9 mouse cellular contexts compared by ENCODE assay signal in genomic region chr4:143279661-143280060, GRCm38 (mm10). TPM values are rescaled to one million over a fixed set of nuclear protein-coding genes. Genes with fewer than 3 reads are reported as not detected.
DNase-seq lines count a peak whose midpoint lies in the region; ATAC-seq and TF ChIP-seq lines count a peak whose summit lies in the region.
"Had no signal": no experiment of that assay in that cellular context is flagged by ENCODE, and none has a peak within 500 bp of the region (broad histone marks: within the 10 kb centered on the region; RNA-seq: fewer than 3 reads in every experiment).

No protein-coding gene starts in this region.

- H3K4me2 ChIP-seq in heart, embryonic 16.5 days (ENCODE audit: low read depth, low read length), result no peak overlapping the region
- H3K4me2 ChIP-seq in midbrain, embryonic 15.5 days, result no peak overlapping the region; the same call in 1 of the 2 replicates

- 50% methylated on average over 12 of the region's 12 CpGs for WGBS in embryonic facial prominence, embryonic 10.5 days
- 41% methylated on average over 12 of the region's 12 CpGs for WGBS in heart, embryonic 16.5 days
- WGBS in midbrain, embryonic 15.5 days, result 5% methylated on average over 12 of the region's 12 CpGs

- H3K27ac ChIP-seq in embryonic facial prominence, embryonic 10.5 days (replicated peaks), result peak overlapping the region; percentile 76
- H3K27ac ChIP-seq in heart, embryonic 16.5 days (ENCODE audit: low read length), result peak overlapping the region; percentile 11; the same call in 1 of the 2 replicates
- H3K27ac ChIP-seq in midbrain, embryonic 15.5 days, result peak overlapping the region; percentile 54; the same call in 1 of the 2 replicates
- no peak overlapping the region for H3K27ac ChIP-seq in left cerebral cortex, adult 2 months
- H3K27ac ChIP-seq: liver, embryonic 14.5 days had no signal

- peak; percentile 33; the same call in 1 of the 2 replicates for ATAC-seq in heart, embryonic 16.5 days (replicated peaks; ENCODE audit: extremely low read depth, insufficient read depth, low FRiP score)
- 0 out of 2 replicates have a peak, but pooled peaks have one; percentile 38 for ATAC-seq in midbrain, embryonic 15.5 days (replicated peaks)
- ATAC-seq in activated CD4-positive, CD25-positive, alpha-beta regulatory T cell, adult 4 months, result no peak

- DNase-seq in brain, embryonic 14.5 days (ENCODE audit: low read depth), result peak; percentile 92
- peak; percentile 38 for DNase-seq in embryonic facial prominence, embryonic 10.5 days (ENCODE audit: low spot score)
- no peak for DNase-seq in adrenal gland, postnatal 10 days
- no peak for DNase-seq in left cerebral cortex, adult 2 months (ENCODE audit: extremely low spot score in 1 of 2, low spot score in 2 of 2)

- peaks cover 18% of the 10 kb centered on the region for H3K36me3 ChIP-seq in embryonic facial prominence, embryonic 10.5 days (replicated peaks)
- no peaks in the 10 kb centered on the region for H3K36me3 ChIP-seq in heart, embryonic 16.5 days (ENCODE audit: control insufficient read depth, insufficient read depth)
- no peaks in the 10 kb centered on the region for H3K36me3 ChIP-seq in midbrain, embryonic 15.5 days (replicated peaks)

- intact Hi-C loops in left cerebral cortex, adult 2 months (cut with DNase I), result no loop called here

- no peak overlapping the region for H3K4me3 ChIP-seq in embryonic facial prominence, embryonic 10.5 days
- H3K4me3 ChIP-seq in heart, embryonic 16.5 days (ENCODE audit: low read length), result no peak overlapping the region
- H3K4me3 ChIP-seq in midbrain, embryonic 15.5 days, result no peak overlapping the region
- H3K4me3 ChIP-seq in left cerebral cortex, adult 2 months, result no peak overlapping the region
- H3K4me3 ChIP-seq: erythroblast, embryonic 14.5 days had no signal

- H3K4me1 ChIP-seq in embryonic facial prominence, embryonic 10.5 days, result peaks cover 28% of the 10 kb centered on the region
- H3K4me1 ChIP-seq in heart, embryonic 16.5 days (ENCODE audit: control insufficient read depth, insufficient read depth, low read length), result peaks cover 6% of the 10 kb centered on the region; the same call in 1 of the 2 replicates
- peaks cover 18% of the 10 kb centered on the region for H3K4me1 ChIP-seq in midbrain, embryonic 15.5 days

- H3K9me3 ChIP-seq in embryonic facial prominence, embryonic 10.5 days, result 0 out of 2 replicates have a peak, but pooled peaks cover 2% of the 10 kb centered on the region
- H3K9me3 ChIP-seq in heart, embryonic 16.5 days (replicated peaks; ENCODE audit: control insufficient read depth, low read length), result no peaks in the 10 kb centered on the region
- no peaks in the 10 kb centered on the region for H3K9me3 ChIP-seq in midbrain, embryonic 15.5 days

- TF ChIP-seq CTCF in brain, embryonic 14.5 days (IDR thresholded peaks at IDR 0.05; ENCODE audit: borderline replicate concordance, extremely low read depth, insufficient read depth, insufficient read length), result no peak
- TF ChIP-seq CTCF in left cerebral cortex, adult 2 months (IDR thresholded peaks at IDR 0.05), result no peak

- no peak for TF ChIP-seq POLR2A in brain, embryonic 14.5 days (IDR thresholded peaks at IDR 0.05; ENCODE audit: borderline replicate concordance, extremely low read depth, insufficient read depth, insufficient read length, poor library complexity, severe bottlenecking)

- H3K9ac ChIP-seq in heart, embryonic 16.5 days (ENCODE audit: low read length), result no peak overlapping the region
- H3K9ac ChIP-seq in midbrain, embryonic 15.5 days, result no peak overlapping the region
- H3K9ac ChIP-seq: liver, embryonic 14.5 days had no signal

- no peaks in the 10 kb centered on the region for H3K27me3 ChIP-seq in embryonic facial prominence, embryonic 10.5 days (replicated peaks; ENCODE audit: low read depth, poor library complexity, severe bottlenecking)
- H3K27me3 ChIP-seq in heart, embryonic 16.5 days (ENCODE audit: control insufficient read depth, insufficient read depth, low read length), result no peaks in the 10 kb centered on the region
- H3K27me3 ChIP-seq in midbrain, embryonic 15.5 days (replicated peaks), result no peaks in the 10 kb centered on the region

RNA-seq across cellular contexts. Expression of gene Pdpn, which starts 19.7 kb away (rescaled TPM):
- polyA plus RNA-seq in brain, embryonic 14.5 days (2012; rRNA removed), result 24.7 and 33.6 TPM in 2 replicates
- 38.0 and 43.0 TPM in 2 replicates for polyA plus RNA-seq in embryonic facial prominence, embryonic 10.5 days (2016; fragmentation: Nextera tagmentation; extraction: Ambion mirVana)
- 23.5 and 24.1 TPM in 2 replicates for polyA plus RNA-seq in heart, embryonic 16.5 days (2015; fragmentation: Nextera tagmentation; extraction: Ambion mirVana)
- polyA plus RNA-seq in midbrain, embryonic 15.5 days (2015; fragmentation: Nextera tagmentation; extraction: Ambion mirVana), result 40.8 and 46.3 TPM in 2 replicates
- 10 to 100 TPM in 1 of 2 experiments, 1 to 10 TPM in 1; 9.3 to 11.1 TPM for total RNA-seq in adrenal gland, postnatal 10 days (2021)
- under 1 TPM in 1 of 2 experiments, not detected in 1; 0.45 TPM for polyA plus RNA-seq in activated CD4-positive, CD25-positive, alpha-beta regulatory T cell, adult 4 months (2017; shearing (Covaris generic))
- total RNA-seq in left cerebral cortex, adult 2 months (2021), result 10 to 100 TPM; 15.0 to 15.3 TPM
- polyA plus RNA-seq: erythroblast, embryonic 14.5 days had no signal

Comparison
In these comparisons a context has a peak if more than half of its experiments do, and no peak if none do; other contexts are left out.
1. DNase-seq: peak in brain, embryonic 14.5 days (single experiment) and embryonic facial prominence, embryonic 10.5 days (single experiment); none in adrenal gland, postnatal 10 days (single experiment) and left cerebral cortex, adult 2 months (0 of 2).
2. RNA of gene Pdpn, which starts 19.7 kb away (polyA plus RNA-seq): 40.8 to 46.3 TPM in midbrain, embryonic 15.5 days, 38.0 to 43.0 TPM in embryonic facial prominence, embryonic 10.5 days, 24.7 to 33.6 TPM in brain, embryonic 14.5 days and 23.5 to 24.1 TPM in heart, embryonic 16.5 days; 0.45 TPM in activated CD4-positive, CD25-positive, alpha-beta regulatory T cell, adult 4 months; every median in the first group is over 10 times any median in the second.